Mouse (Mus musculus) hindbrain, embryonic 13.5 days (tissue): ENCODE data around the gene Kif1a. TPM values are rescaled to one million over a fixed set of nuclear protein-coding genes. Genes with fewer than 3 reads are reported as not detected.

ENCODE experiments used
- ATAC-seq: fragments of 200-750 bp; cut with Nextera tagmentation; 2 replicates; pipeline ENCODE4 v1.8.0; 2017; ENCODE audit warnings: moderate TSS enrichment; ENCODE audit not compliant: low FRiP score
- H3K27ac ChIP-seq: fragments of 300-500 bp; sonication (generic); 2 replicates; pipeline ENCODE4 v1.5.1; 2015; ENCODE audit warnings: inconsistent platforms, mild to moderate bottlenecking, moderate library complexity
- H3K27me3 ChIP-seq: fragments of 300-500 bp; sonication (generic); 2 replicates; pipeline ENCODE4 v1.6.1; 2015; ENCODE audit warnings: mild to moderate bottlenecking, inconsistent platforms
- H3K36me3 ChIP-seq: fragments of 300-500 bp; sonication (generic); 2 replicates; pipeline ENCODE4 v1.6.1; 2015; ENCODE audit warnings: mild to moderate bottlenecking, inconsistent platforms
- H3K4me1 ChIP-seq: fragments of 300-500 bp; sonication (generic); replicated peaks from 2 replicates; pipeline ENCODE4 v1.6.1; 2015; ENCODE audit warnings: inconsistent platforms
- H3K4me2 ChIP-seq: fragments of 300-500 bp; sonication (generic); 2 replicates; pipeline ENCODE4 v1.6.1; 2015; ENCODE audit warnings: inconsistent platforms, mild to moderate bottlenecking, moderate library complexity
- H3K4me3 ChIP-seq: fragments of 300-500 bp; sonication (generic); 2 replicates; pipeline ENCODE4 v1.5.1; 2015; ENCODE audit warnings: mild to moderate bottlenecking, inconsistent platforms
- H3K9ac ChIP-seq: fragments of 300-500 bp; sonication (generic); 2 replicates; pipeline ENCODE4 v1.6.1; 2015; ENCODE audit warnings: mild to moderate bottlenecking, inconsistent platforms
- H3K9me3 ChIP-seq: fragments of 300-500 bp; sonication (generic); 2 replicates; pipeline ENCODE4 v1.6.1; 2016; ENCODE audit warnings: inconsistent platforms
- WGBS: fragments of 180-500 bp; shearing (Covaris S2); methylation state at CpG from one replicate; pipeline ENCODE4 v1.1.7; 2015; 5-methylcytosine and 5-hydroxymethylcytosine counted together
- polyA plus RNA-seq: library from polyadenylated mRNA; unstranded; fragments of >200 nt; fragmentation: Nextera tagmentation; extraction: Ambion mirVana; gene quantifications from 2 replicates; pipeline ENCODE4 v1.2.1, GENCODE M21; 2015

The Kif1a gene
- polyA plus RNA-seq, 1 experiment from 2014 or later, result 340 TPM

- Histone ChIP-seq H3K4me3 (no peak overlapping the region), H3K4me1 (no peaks in the 10 kb centered on the region), H3K9ac (no peak overlapping the region), H3K27ac (no peak overlapping the region), H3K4me2 (no peak overlapping the region), H3K9me3 (no peaks in the 10 kb centered on the region), H3K36me3 (peaks cover 6% of the 10 kb centered on the region; the same call in 1 of the 2 replicates), H3K27me3 (0 out of 2 replicates have a peak, but pooled peaks cover 3% of the 10 kb centered on the region)
- 34% methylated on average over 3 of the region's 3 CpGs for WGBS
- peak; percentile 11; the same call in 1 of the 2 replicates for ATAC-seq
These were observed 91.0 kb downstream of the Kif1a start for GRCm38 (mm10) chr1:93010731-93011130.

GRCm38 (mm10) chr1:93009196-93009595 lies 92.6 kb downstream of the Kif1a start:
- 78% methylated on average over 4 of the region's 4 CpGs for WGBS
- Histone ChIP-seq H3K4me1 (no peaks in the 10 kb centered on the region), H3K9me3 (no peaks in the 10 kb centered on the region), H3K9ac (no peak overlapping the region), H3K27me3 (0 out of 2 replicates have a peak, but pooled peaks cover 3% of the 10 kb centered on the region), H3K36me3 (no peaks in the 10 kb centered on the region), H3K4me2 (no peak overlapping the region), H3K4me3 (no peak overlapping the region), H3K27ac (no peak overlapping the region)
- no peak for ATAC-seq

DNA sequence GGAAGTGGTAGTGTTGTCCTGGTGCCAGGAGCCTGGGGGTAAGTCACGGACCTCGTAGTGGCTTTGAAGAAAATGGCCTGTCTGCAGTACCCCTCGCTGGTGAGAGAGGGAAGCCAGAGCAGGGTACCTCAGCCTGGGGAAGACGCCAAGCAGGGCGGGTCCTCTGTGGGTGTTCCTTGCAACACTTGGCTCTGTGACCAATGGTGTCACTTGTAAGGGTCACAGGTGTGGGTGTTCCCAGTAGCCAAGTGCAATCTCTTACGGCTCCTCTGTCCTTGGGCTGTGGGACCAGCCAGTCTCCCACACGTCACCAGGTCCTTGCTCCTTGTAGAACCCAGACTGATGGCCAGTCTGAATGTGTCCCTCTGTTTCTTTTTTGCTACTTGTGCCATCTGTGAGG lies 95.7 kb downstream of the Kif1a start, which contains the start of gene Aqp12:
Gene Aqp12 (plus strand): TSS at position 274 of the 400 bp plus-strand sequence.
- WGBS, result 84% methylated on average over 7 of the region's 7 CpGs

GRCm38 (mm10) chr1:92992880-92993279 lies 108.9 kb downstream of the Kif1a start:
- no peak for ATAC-seq
- H3K4me3 ChIP-seq, result no peak overlapping the region
- no peak overlapping the region for H3K27ac ChIP-seq
- no peak overlapping the region for H3K4me2 ChIP-seq
- H3K9me3 ChIP-seq, result no peaks in the 10 kb centered on the region
- WGBS, result 61% methylated on average over 2 of the region's 2 CpGs
- H3K4me1 ChIP-seq, result peaks cover 2% of the 10 kb centered on the region; the same call in 1 of the 2 replicates
- no peaks in the 10 kb centered on the region for H3K36me3 ChIP-seq
- no peaks in the 10 kb centered on the region for H3K27me3 ChIP-seq
- no peak overlapping the region for H3K9ac ChIP-seq

More for the DNA sequence above, 95.7 kb downstream of the Kif1a start, which contains the start of gene Aqp12:
- Histone ChIP-seq H3K27me3 (0 out of 2 replicates have a peak, but pooled peaks cover 3% of the 10 kb centered on the region), H3K4me2 (no peak within 1 kb of the TSS), H3K4me1 (no peaks in the 10 kb centered on the region), H3K27ac (no peak within 1 kb of the TSS), H3K36me3 (no peaks in the 10 kb centered on the region), H3K4me3 (no peak within 1 kb of the TSS), H3K9ac (no peak within 1 kb of the TSS), H3K9me3 (peaks cover 4% of the 10 kb centered on the region; the same call in 1 of the 2 replicates)
- ATAC-seq, result no peak

- WGBS, result 84% methylated on average over 6 of the region's 6 CpGs
- Histone ChIP-seq H3K27ac (no peak overlapping the region), H3K4me3 (no peak overlapping the region), H3K36me3 (no peaks in the 10 kb centered on the region), H3K27me3 (no peaks in the 10 kb centered on the region), H3K4me1 (peaks cover 2% of the 10 kb centered on the region; the same call in 1 of the 2 replicates), H3K9me3 (no peaks in the 10 kb centered on the region), H3K9ac (no peak overlapping the region), H3K4me2 (no peak overlapping the region)
- no peak for ATAC-seq
These were observed 109.4 kb downstream of the Kif1a start for GRCm38 (mm10) chr1:92992214-92992855.

DNA sequence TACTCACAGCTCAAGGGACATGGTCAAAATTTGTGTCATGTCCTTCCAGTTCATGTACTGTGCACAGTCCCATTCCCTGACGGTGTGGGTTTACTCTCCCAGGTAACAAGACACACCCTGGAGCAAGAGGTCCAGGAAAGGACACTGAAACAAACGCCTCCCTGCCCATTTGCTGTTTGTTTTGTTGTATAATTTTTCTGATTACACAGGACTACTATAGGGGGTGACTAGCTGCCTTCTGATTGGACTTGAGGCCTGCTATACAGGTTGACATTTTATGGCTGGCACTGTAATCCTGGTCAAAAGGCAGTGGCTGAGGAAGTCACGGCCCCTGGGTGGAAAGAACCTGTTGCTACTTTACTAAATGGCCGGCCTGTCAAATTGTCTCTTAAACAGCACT lies 111.9 kb downstream of the Kif1a start:
- Histone ChIP-seq H3K27ac (no peak overlapping the region), H3K9me3 (no peaks in the 10 kb centered on the region), H3K27me3 (no peaks in the 10 kb centered on the region), H3K4me2 (no peak overlapping the region), H3K4me3 (no peak overlapping the region), H3K4me1 (peaks cover under 1% of the 10 kb centered on the region; the same call in 1 of the 2 replicates), H3K36me3 (no peaks in the 10 kb centered on the region), H3K9ac (no peak overlapping the region)
- WGBS, result 77% methylated on average over 4 of the region's 4 CpGs
- no peak for ATAC-seq

DNA sequence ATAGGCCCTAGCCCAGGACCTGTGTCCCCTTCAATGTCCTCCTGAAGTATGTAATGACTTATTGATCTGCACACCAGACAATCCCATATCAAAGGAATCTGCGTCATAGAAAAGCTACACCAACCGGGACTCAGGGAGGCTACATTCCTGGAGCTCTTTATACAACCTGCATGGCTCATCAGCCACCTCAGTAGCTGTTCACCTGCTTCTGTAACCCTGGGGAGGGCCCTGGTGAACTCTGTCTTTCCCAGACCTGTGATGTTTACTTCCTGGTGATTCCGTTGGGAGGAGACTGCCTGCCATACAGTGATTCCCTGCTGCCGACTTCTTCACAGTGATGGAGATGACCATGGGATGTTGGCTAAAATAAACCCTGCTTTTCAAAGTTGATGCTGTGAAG lies 112.9 kb downstream of the Kif1a start:
- Histone ChIP-seq H3K4me1 (no peaks in the 10 kb centered on the region; the same call in 1 of the 2 replicates), H3K4me2 (no peak overlapping the region), H3K27me3 (no peaks in the 10 kb centered on the region), H3K27ac (no peak overlapping the region), H3K9me3 (no peaks in the 10 kb centered on the region), H3K36me3 (no peaks in the 10 kb centered on the region), H3K9ac (no peak overlapping the region), H3K4me3 (no peak overlapping the region)
- 79% methylated on average over 4 of the region's 4 CpGs for WGBS
- ATAC-seq, result no peak

- no peaks in the 10 kb centered on the region for H3K4me1 ChIP-seq
- 87% methylated on average over 5 of the region's 5 CpGs for WGBS
- H3K9ac ChIP-seq, result no peak overlapping the region
- H3K9me3 ChIP-seq, result no peaks in the 10 kb centered on the region
- ATAC-seq, result no peak
- no peak overlapping the region for H3K4me2 ChIP-seq
- H3K27me3 ChIP-seq, result no peaks in the 10 kb centered on the region
- no peak overlapping the region for H3K4me3 ChIP-seq
- no peaks in the 10 kb centered on the region for H3K36me3 ChIP-seq
- H3K27ac ChIP-seq, result no peak overlapping the region
These were observed 116.8 kb downstream of the Kif1a start for GRCm38 (mm10) chr1:92984999-92985398.

- H3K4me2 ChIP-seq, result no peak overlapping the region
- H3K4me3 ChIP-seq, result no peak overlapping the region
- no peaks in the 10 kb centered on the region for H3K4me1 ChIP-seq
- no peaks in the 10 kb centered on the region for H3K9me3 ChIP-seq
- WGBS, result 93% methylated on average over 17 of the region's 17 CpGs
- H3K27ac ChIP-seq, result no peak overlapping the region
- no peak overlapping the region for H3K9ac ChIP-seq
- ATAC-seq, result no peak
- H3K27me3 ChIP-seq, result no peaks in the 10 kb centered on the region
- no peaks in the 10 kb centered on the region for H3K36me3 ChIP-seq
These were observed 118.7 kb downstream of the Kif1a start for GRCm38 (mm10) chr1:92982931-92983605.

DNA sequence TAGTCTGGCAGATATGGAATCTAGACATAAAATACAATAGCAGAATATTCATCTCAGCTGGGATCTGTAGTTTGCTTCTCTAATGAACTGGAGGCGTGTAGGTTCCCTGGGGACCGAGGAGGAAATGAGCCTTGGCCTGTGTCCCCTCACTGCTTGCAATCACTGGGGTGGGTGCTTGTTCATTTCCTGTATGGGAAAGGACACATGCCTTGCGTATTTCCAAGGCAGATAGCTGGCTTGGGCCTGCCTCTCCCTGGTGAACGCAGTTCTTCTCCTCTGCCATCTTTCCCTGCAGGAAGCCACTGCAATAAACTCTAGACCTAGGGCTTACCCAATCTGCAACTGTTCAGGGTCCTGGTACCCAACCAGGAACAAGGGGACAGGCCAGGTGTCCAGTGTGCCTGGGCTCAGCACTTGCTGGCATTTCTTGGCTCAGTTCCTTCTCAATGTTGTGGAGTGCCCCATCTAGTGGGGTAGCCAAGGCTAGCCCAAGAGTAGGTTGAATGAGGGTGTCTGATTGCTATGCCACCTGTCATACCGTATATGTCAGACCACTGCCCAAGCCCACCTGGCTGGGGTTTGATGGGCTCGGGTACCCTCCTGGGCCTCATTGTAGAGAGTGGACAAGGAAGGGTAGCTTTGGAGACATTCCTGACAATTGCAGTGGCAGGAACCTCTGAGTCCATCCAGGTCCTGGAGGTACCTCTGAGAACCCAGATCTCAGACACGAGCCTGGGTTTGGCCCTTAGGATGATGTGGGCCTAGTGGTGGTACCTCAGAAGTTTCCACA lies 120.5 kb downstream of the Kif1a start:
- H3K27ac ChIP-seq, result no peak overlapping the region
- H3K27me3 ChIP-seq, result no peaks in the 10 kb centered on the region
- H3K36me3 ChIP-seq, result no peaks in the 10 kb centered on the region
- peaks cover 4% of the 10 kb centered on the region; the same call in 1 of the 2 replicates for H3K4me1 ChIP-seq
- H3K4me3 ChIP-seq, result no peak overlapping the region
- no peak overlapping the region for H3K9ac ChIP-seq
- no peak for ATAC-seq
- H3K4me2 ChIP-seq, result no peak overlapping the region
- no peaks in the 10 kb centered on the region for H3K9me3 ChIP-seq
- WGBS, result 81% methylated on average over 7 of the region's 7 CpGs

- Histone ChIP-seq H3K4me1 (peaks cover 5% of the 10 kb centered on the region; the same call in 1 of the 2 replicates), H3K4me2 (no peak overlapping the region), H3K27me3 (no peaks in the 10 kb centered on the region), H3K4me3 (no peak overlapping the region), H3K9ac (peak overlapping the region; percentile 6; the same call in 1 of the 2 replicates), H3K36me3 (no peaks in the 10 kb centered on the region), H3K27ac (no peak overlapping the region), H3K9me3 (no peaks in the 10 kb centered on the region)
- no peak for ATAC-seq
- whole genome bisulfite sequencing, result 40% methylated on average over 11 of the region's 11 CpGs
These were observed 122.6 kb downstream of the Kif1a start for GRCm38 (mm10) chr1:92979073-92979602.

- 49% methylated on average over 7 of the region's 7 CpGs for WGBS
- H3K9me3 ChIP-seq, result no peaks in the 10 kb centered on the region
- H3K27ac ChIP-seq, result no peak overlapping the region
- no peak for ATAC-seq
- no peak overlapping the region for H3K4me2 ChIP-seq
- peaks cover 5% of the 10 kb centered on the region; the same call in 1 of the 2 replicates for H3K4me1 ChIP-seq
- H3K4me3 ChIP-seq, result no peak overlapping the region
- H3K27me3 ChIP-seq, result no peaks in the 10 kb centered on the region
- no peak overlapping the region for H3K9ac ChIP-seq
- H3K36me3 ChIP-seq, result no peaks in the 10 kb centered on the region
These were observed 123.1 kb downstream of the Kif1a start for GRCm38 (mm10) chr1:92978645-92979044.
